Mouse (Mus musculus) embryonic fibroblast, embryonic 13.5 days (primary cell): Measurements from ENCODE around the gene Tlr13. TPM values are rescaled to one million over a fixed set of nuclear protein-coding genes. Genes with fewer than 3 reads are reported as not detected.

Experiments used
- H3K27ac ChIP-seq: 2 replicates; pipeline ENCODE4 v1.5.1; 2012; ENCODE audit warnings: low read length, control low read depth, inconsistent platforms; ENCODE audit not compliant: insufficient read depth
- H3K4me1 ChIP-seq: 2 replicates; pipeline ENCODE4 v1.6.1; 2011; ENCODE audit warnings: low read length; ENCODE audit not compliant: control insufficient read depth, insufficient read depth
- H3K4me3 ChIP-seq: 2 replicates; pipeline ENCODE4 v1.5.1; 2011; ENCODE audit warnings: mild to moderate bottlenecking, control low read depth, low read length; ENCODE audit not compliant: insufficient read depth
- CTCF ChIP-seq: IDR thresholded peaks from 2 replicates; pipeline ENCODE4 v1.5.1; 2011; ENCODE audit warnings: mild to moderate bottlenecking, control low read depth, low read length, moderate library complexity, borderline replicate concordance; ENCODE audit not compliant: insufficient read depth
- POLR2A ChIP-seq: IDR thresholded peaks from 2 replicates; pipeline ENCODE4 v1.6.1; 2011; ENCODE audit warnings: low read depth, mild to moderate bottlenecking, control low read depth, low read length, moderate library complexity
- polyA plus RNA-seq: library from polyadenylated mRNA; stranded (reverse); fragments of >200 nt; gene quantifications from 2 replicates; pipeline ENCODE4 v1.2.4, GENCODE M21; 2011; ENCODE audit warnings: low read depth; ENCODE audit not compliant: missing spikeins, insufficient read length

Tlr13 gene
- polyA plus RNA-seq, 1 experiment = 0.63 TPM

GRCm38 (mm10) chrX:106139309-106140070 is 3.5 kb upstream of the Tlr13 start:
- H3K4me1 ChIP-seq = peaks cover 2% of the 10 kb centered on the region
- no peak overlapping the region for H3K27ac ChIP-seq
- no peak overlapping the region for H3K4me3 ChIP-seq
- TF ChIP-seq CTCF (no peak), POLR2A (no peak)

GRCm38 (mm10) chrX:106148185-106148584 is 5.2 kb downstream of the Tlr13 start:
- TF ChIP-seq CTCF = no peak
- no peak for TF ChIP-seq POLR2A

GRCm38 (mm10) chrX:106149460-106149859 is 6.5 kb downstream of the Tlr13 start:
- Histone ChIP-seq H3K27ac (no peak overlapping the region), H3K4me1 (no peaks in the 10 kb centered on the region), H3K4me3 (no peak overlapping the region)
- TF ChIP-seq CTCF (no peak), POLR2A (no peak)

More at GRCm38 (mm10) chrX:106148185-106148584, 5.2 kb downstream of the Tlr13 start:
- H3K4me1 ChIP-seq = no peaks in the 10 kb centered on the region
- H3K4me3 ChIP-seq = no peak overlapping the region
- H3K27ac ChIP-seq = no peak overlapping the region

DNA sequence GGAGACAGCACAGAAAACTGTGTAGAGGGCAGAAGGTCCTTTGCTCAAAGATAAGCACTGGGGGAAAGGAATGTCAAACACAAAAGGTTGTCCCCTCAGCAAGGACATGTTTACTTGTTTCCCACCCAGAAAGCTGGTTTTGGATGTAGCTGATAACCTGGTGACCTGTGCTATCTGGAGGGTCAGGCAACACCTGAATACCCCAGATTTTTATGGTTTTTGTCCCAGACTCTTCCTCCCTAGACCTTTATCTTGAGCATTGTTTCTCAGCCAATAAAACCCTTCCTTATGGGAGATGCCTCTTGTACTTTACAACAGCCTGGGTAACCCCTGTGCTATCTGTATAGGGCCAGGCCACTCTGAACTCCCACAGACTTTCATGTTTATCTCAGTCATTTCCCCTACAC is 11.2 kb downstream of the Tlr13 start:
- Histone ChIP-seq H3K4me3 (no peak overlapping the region), H3K27ac (no peak overlapping the region), H3K4me1 (no peaks in the 10 kb centered on the region)
- TF ChIP-seq CTCF (no peak), POLR2A (no peak)

- TF ChIP-seq POLR2A (no peak), CTCF (no peak)
- H3K4me1 ChIP-seq = no peaks in the 10 kb centered on the region
- H3K27ac ChIP-seq = no peak overlapping the region
- no peak overlapping the region for H3K4me3 ChIP-seq
Observed at GRCm38 (mm10) chrX:106155892-106156291, 12.9 kb downstream of the Tlr13 start.

- Histone ChIP-seq H3K4me3 (no peak overlapping the region), H3K27ac (no peak overlapping the region), H3K4me1 (no peaks in the 10 kb centered on the region)
Observed at GRCm38 (mm10) chrX:106163995-106164394, 21.0 kb downstream of the Tlr13 start.

GRCm38 (mm10) chrX:106164555-106164954 is 21.6 kb downstream of the Tlr13 start:
- no peak overlapping the region for H3K4me3 ChIP-seq
- TF ChIP-seq POLR2A (no peak), CTCF (no peak)

More at GRCm38 (mm10) chrX:106163995-106164394, 21.0 kb downstream of the Tlr13 start:
- TF ChIP-seq CTCF (no peak), POLR2A (no peak)

GRCm38 (mm10) chrX:106165089-106165488 is 22.1 kb downstream of the Tlr13 start:
- Histone ChIP-seq H3K4me3 (no peak overlapping the region), H3K4me1 (no peaks in the 10 kb centered on the region), H3K27ac (no peak overlapping the region)
- TF ChIP-seq CTCF = no peak
- TF ChIP-seq POLR2A = no peak

More at GRCm38 (mm10) chrX:106164555-106164954, 21.6 kb downstream of the Tlr13 start:
- Histone ChIP-seq H3K27ac (no peak overlapping the region), H3K4me1 (no peaks in the 10 kb centered on the region)

GRCm38 (mm10) chrX:106171106-106171852 is 28.3 kb downstream of the Tlr13 start:
- Histone ChIP-seq H3K4me1 (no peaks in the 10 kb centered on the region), H3K27ac (no peak overlapping the region), H3K4me3 (0 out of 2 replicates have a peak overlapping the region, but pooled peaks have one; percentile 2)
- no peak for TF ChIP-seq POLR2A

DNA sequence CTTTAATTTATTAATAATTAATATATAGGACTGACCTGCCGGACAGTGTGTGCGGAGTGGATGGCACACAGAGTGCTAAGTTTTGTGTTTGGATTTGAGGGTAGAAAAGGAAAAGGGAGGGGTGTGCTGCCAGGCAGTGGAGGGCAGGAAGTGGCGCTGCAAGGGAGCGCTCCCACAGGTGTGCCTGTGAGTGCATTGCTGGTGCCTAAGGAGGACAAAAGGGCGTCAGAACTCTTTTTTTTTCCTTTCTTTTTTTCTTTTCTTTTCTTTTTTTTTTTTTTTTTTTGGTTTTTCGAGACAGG is 28.8 kb downstream of the Tlr13 start:
- H3K4me3 ChIP-seq = no peak overlapping the region
- H3K27ac ChIP-seq = no peak overlapping the region
- no peaks in the 10 kb centered on the region for H3K4me1 ChIP-seq
- TF ChIP-seq POLR2A (no peak), CTCF (no peak)
